Mouse (Mus musculus) right cerebral cortex, postnatal 10 days (tissue): ENCODE data around the gene Rerg.

ENCODE experiments used
- DNase-seq, 2 experiments: peaks; one replicate each; pipeline ENCODE4 v3.0.0; 2021; ENCODE audit warnings: low spot score in 2 of 2

Rerg gene

DNA sequence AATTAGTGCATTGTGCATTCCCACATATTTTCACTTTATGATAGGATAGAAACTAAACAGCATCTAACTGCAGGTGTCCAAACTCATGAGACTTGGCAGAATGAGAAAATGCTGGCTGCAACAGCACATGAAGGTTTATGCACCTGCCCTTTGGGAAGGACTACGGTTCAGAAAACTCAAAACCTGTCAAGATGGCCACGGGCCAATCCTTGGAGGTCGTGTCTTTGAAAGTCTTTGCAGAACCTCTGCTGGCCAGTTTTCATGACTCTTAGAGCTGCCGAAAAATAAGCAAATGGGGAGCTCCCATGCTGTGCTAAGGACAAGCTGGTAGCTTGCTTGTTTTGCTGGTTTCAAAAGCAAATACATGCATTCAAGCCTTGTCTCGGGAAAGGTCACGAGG is 156.0 kb downstream of the Rerg start:
- no peak for DNase-seq

DNA sequence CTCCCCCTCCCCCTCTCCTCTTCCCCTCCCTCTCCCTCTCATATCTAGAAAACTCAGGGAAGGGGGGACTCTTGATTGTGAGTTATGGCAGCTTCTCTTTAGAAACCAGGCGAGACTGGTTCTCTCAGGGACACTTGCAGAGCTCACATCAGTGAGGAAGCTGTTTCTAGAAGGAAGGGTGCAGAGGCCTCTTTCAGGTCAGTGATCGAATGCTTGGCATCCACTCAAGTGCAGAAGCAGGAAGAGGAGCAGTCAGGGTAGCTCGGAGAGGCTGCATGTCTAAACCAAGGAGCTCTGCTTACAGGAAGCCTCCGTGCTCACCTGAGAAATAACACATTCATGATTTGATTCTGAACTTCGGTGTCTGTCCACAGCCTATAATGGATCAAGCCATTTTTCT is 159.1 kb downstream of the Rerg start:
- no peak for DNase-seq
